Comparison of ENCODE assay signal across 8 mouse cellular contexts in the genomic region with DNA sequence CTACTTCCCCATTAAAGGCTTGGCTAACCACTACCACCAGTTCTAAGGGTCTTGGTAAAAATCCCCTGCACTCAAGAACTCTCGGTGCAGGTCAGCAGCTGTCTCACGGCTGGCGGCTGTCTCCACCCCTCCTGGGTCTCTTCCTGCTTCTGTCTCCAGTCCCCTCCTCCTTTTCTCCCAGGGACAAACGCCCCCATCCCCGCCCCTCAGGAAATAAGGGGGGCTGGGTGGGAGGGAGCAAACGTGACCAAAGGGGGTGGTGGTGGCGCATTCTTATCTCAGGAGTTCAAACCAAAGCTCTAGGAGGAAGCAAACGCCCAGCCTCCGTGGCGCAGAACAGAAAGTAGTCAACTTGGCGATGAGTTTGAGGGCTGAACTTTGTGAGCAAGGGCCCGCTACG. TPM values are rescaled to one million over a fixed set of nuclear protein-coding genes. Genes with fewer than 3 reads are reported as not detected.
DNase-seq lines count a peak whose midpoint lies in the region; ATAC-seq and TF ChIP-seq lines count a peak whose summit lies in the region.

No protein-coding gene starts in this region.

- peaks cover 11% of the 10 kb centered on the region; the same call in 1 of the 2 replicates for H3K4me1 ChIP-seq in embryonic facial prominence, embryonic 14.5 days (ENCODE audit: control insufficient read depth, insufficient read depth, low read length)
- H3K4me1 ChIP-seq in stomach, postnatal 0 days (replicated peaks; ENCODE audit: control insufficient read depth, insufficient read depth): 0 out of 2 replicates have a peak, but pooled peaks cover 2% of the 10 kb centered on the region

- no peaks in the 10 kb centered on the region for H3K27me3 ChIP-seq in embryonic facial prominence, embryonic 14.5 days (replicated peaks; ENCODE audit: control insufficient read depth, insufficient read depth, low read length)
- no peaks in the 10 kb centered on the region for H3K27me3 ChIP-seq in stomach, postnatal 0 days (ENCODE audit: control insufficient read depth, insufficient read depth, low read length)

- no peak for TF ChIP-seq EP300 in stomach, postnatal 0 days (optimal IDR thresholded peaks at IDR 0.05)

- no peak for TF ChIP-seq CTCF in stomach, postnatal 0 days (IDR thresholded peaks at IDR 0.05; ENCODE audit: low read depth)

- H3K9me3 ChIP-seq in embryonic facial prominence, embryonic 14.5 days (ENCODE audit: control insufficient read depth, low read length): no peaks in the 10 kb centered on the region
- no peaks in the 10 kb centered on the region for H3K9me3 ChIP-seq in stomach, postnatal 0 days (ENCODE audit: control insufficient read depth, low read length)

- H3K9ac ChIP-seq in embryonic facial prominence, embryonic 14.5 days (ENCODE audit: low read depth, low read length): peak overlapping the region; percentile 70; the same call in 1 of the 2 replicates
- peak overlapping the region; percentile 73 for H3K9ac ChIP-seq in stomach, postnatal 0 days (ENCODE audit: low read length)

- peak overlapping the region; percentile 97 for H3K4me2 ChIP-seq in embryonic facial prominence, embryonic 14.5 days (ENCODE audit: low read depth, low read length)
- H3K4me2 ChIP-seq in stomach, postnatal 0 days (replicated peaks; ENCODE audit: low read depth): peak overlapping the region; percentile 88

- H3K4me3 ChIP-seq in embryonic facial prominence, embryonic 14.5 days (ENCODE audit: low read depth, low read length): peak overlapping the region; percentile 66
- peak overlapping the region; percentile 64 for H3K4me3 ChIP-seq in stomach, postnatal 0 days (ENCODE audit: low read depth, low read length)

- WGBS in embryonic facial prominence, embryonic 14.5 days: under 1% methylated on average over 13 of the region's 13 CpGs
- WGBS in stomach, postnatal 0 days: under 1% methylated on average over 13 of the region's 13 CpGs

- no peaks in the 10 kb centered on the region for H3K36me3 ChIP-seq in embryonic facial prominence, embryonic 14.5 days (ENCODE audit: control insufficient read depth, insufficient read depth, low read length)
- no peaks in the 10 kb centered on the region for H3K36me3 ChIP-seq in stomach, postnatal 0 days (ENCODE audit: control insufficient read depth, insufficient read depth, low read length)

- peak; percentile 82 for DNase-seq in urinary bladder, postnatal 14 days (ENCODE audit: low spot score)
- no peak for DNase-seq in urinary bladder, adult 2 months (ENCODE audit: low spot score)
- DNase-seq in embryonic facial prominence, embryonic 14.5 days (ENCODE audit: low spot score): peak; percentile 88
- DNase-seq in heart, postnatal 10 days: peak; percentile 77
- DNase-seq in kidney, postnatal 36 days: peak; percentile 80 to 83
- DNase-seq in stomach, postnatal 0 days (ENCODE audit: low spot score): peak; percentile 92
- no peak for DNase-seq in frontal cortex, postnatal 25 days (ENCODE audit: low spot score in 2 of 2)

- intact Hi-C loops in heart, postnatal 10 days (cut with DNase I): no loop called here

- peak overlapping the region; percentile 88 for H3K27ac ChIP-seq in embryonic facial prominence, embryonic 14.5 days (replicated peaks; ENCODE audit: low read depth, low read length)
- H3K27ac ChIP-seq in stomach, postnatal 0 days (replicated peaks): peak overlapping the region; percentile 89

- peak; percentile 63 for ATAC-seq in embryonic facial prominence, embryonic 14.5 days (ENCODE audit: low read depth)
- ATAC-seq in megakaryocyte-erythroid progenitor cell, adult 5-6 weeks (replicated peaks; ENCODE audit: low FRiP score, low TSS enrichment, poor library complexity, severe bottlenecking): peak; percentile 36; the same call in 1 of the 2 replicates
- ATAC-seq in stomach, postnatal 0 days (ENCODE audit: low FRiP score, low TSS enrichment): peak; percentile 46

RNA-seq across cellular contexts. Expression of gene Itpr3, which starts 0.9 kb away (rescaled TPM):
- 9.5 and 17.8 TPM in 2 replicates for polyA plus RNA-seq in urinary bladder, adult 2 months (2012; rRNA removed)
- 5.0 and 5.5 TPM in 2 replicates for polyA plus RNA-seq in embryonic facial prominence, embryonic 14.5 days (2014; fragmentation: Nextera tagmentation; extraction: Ambion mirVana)
- 1 to 10 TPM; 8.0 to 9.0 TPM for total RNA-seq in heart, postnatal 10 days (2021)
- total RNA-seq in megakaryocyte-erythroid progenitor cell, adult 5-6 weeks (2014; fragmentation: Nextera tagmentation): 3.0 and 4.2 TPM in 2 replicates
- 3.0 and 3.4 TPM in 2 replicates for total RNA-seq in megakaryocyte-erythroid progenitor cell, adult 5-6 weeks (2017)
- polyA plus RNA-seq in stomach, postnatal 0 days (2015; fragmentation: Nextera tagmentation; extraction: Ambion mirVana): 5.9 and 6.6 TPM in 2 replicates

RNA-seq across cellular contexts. Expression of gene Bak1, which starts 27.4 kb away (rescaled TPM):
- 34.8 and 36.8 TPM in 2 replicates for polyA plus RNA-seq in urinary bladder, adult 2 months (2012; rRNA removed)
- polyA plus RNA-seq in embryonic facial prominence, embryonic 14.5 days (2014; fragmentation: Nextera tagmentation; extraction: Ambion mirVana): 9.0 and 9.8 TPM in 2 replicates
- total RNA-seq in heart, postnatal 10 days (2021): 10 to 100 TPM; 40.4 to 43.2 TPM
- total RNA-seq in megakaryocyte-erythroid progenitor cell, adult 5-6 weeks (2014; fragmentation: Nextera tagmentation): 91.5 and 117 TPM in 2 replicates
- total RNA-seq in megakaryocyte-erythroid progenitor cell, adult 5-6 weeks (2017): 37.5 and 38.6 TPM in 2 replicates
- 3.5 and 3.6 TPM in 2 replicates for polyA plus RNA-seq in stomach, postnatal 0 days (2015; fragmentation: Nextera tagmentation; extraction: Ambion mirVana)

Comparison
In these comparisons a context has a peak if more than half of its experiments do, and no peak if none do; other contexts are left out.
1. DNase-seq: peak in urinary bladder, postnatal 14 days (single experiment), embryonic facial prominence, embryonic 14.5 days (single experiment), heart, postnatal 10 days (2 of 2), kidney, postnatal 36 days (2 of 2) and stomach, postnatal 0 days (single experiment); none in urinary bladder, adult 2 months (single experiment) and frontal cortex, postnatal 25 days (0 of 2).
2. Peak in every context shown above with its lines, with median percentiles within 50 percentile points of each other: ATAC-seq.